Mouse (Mus musculus) cerebellum, adult 9-10 months (tissue): Measurements from ENCODE around the gene Tmem164.

Experiments
- DNase-seq: peaks from one replicate; pipeline ENCODE4 v3.0.0; 2022

Tmem164 gene

DNA sequence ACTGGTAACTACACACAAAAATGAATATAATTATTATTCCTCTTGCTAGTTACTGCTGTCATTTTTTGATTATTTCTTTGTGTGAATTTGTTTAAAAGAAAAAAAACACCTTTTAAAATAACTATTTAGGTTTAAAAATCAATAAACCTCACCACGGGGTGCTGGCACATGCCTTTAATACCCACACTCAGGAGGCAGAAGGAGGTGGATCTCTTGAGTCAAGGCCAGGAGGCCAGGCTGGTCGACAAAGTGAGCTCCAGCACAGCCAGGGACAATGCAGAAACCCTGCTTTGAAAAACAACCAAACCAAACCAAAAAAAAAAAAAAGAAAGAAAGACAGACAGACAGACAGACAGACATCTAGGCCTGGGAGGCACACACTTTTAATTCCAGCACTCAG, 12.1 kb downstream of the Tmem164 start:
- no peak for DNase-seq

GRCm38 (mm10) chrX:142694338-142694737, 13.1 kb downstream of the Tmem164 start:
- no peak for DNase-seq

DNA sequence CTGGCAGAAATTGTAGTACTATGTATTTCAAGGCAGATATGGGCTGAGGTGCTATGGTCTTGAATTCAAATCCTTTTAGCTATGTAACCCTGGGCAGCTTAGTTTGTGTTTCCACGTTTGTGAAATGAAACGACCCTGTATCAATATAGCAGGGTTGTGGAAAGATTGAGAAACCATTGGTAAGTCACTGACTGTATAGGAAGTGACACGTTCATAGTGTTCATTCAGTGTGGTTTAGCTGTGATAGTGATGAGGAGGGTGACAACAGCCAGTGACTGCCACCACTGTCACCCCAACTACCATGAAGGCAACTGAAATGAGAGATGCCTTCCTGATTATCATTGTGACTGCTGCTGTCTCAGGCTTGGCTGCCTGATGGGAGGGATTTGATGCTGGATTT, 13.7 kb downstream of the Tmem164 start:
- DNase-seq, result no peak

DNA sequence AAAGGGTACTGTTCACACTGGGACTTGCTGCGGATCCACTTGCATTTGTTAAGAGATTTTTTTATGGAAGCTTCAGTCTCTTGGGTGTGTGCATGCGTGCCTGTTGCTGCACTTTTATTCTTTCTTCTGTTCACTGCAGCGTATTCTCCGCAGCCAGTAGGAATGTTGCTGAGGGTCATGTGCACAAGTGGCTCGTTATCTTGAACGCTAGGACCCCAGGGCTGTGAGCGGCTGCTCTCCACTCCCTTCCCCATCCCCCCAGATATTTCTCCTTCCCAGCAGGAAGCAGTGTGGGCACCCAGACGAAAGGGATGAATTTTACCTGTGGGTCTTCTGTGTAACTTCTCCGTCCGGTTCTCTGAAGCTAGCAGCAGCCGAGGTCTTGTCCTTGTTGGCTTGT, 15.6 kb downstream of the Tmem164 start:
- DNase-seq, result no peak

GRCm38 (mm10) chrX:142697545-142698204, 16.5 kb downstream of the Tmem164 start:
- DNase-seq, result no peak

DNA sequence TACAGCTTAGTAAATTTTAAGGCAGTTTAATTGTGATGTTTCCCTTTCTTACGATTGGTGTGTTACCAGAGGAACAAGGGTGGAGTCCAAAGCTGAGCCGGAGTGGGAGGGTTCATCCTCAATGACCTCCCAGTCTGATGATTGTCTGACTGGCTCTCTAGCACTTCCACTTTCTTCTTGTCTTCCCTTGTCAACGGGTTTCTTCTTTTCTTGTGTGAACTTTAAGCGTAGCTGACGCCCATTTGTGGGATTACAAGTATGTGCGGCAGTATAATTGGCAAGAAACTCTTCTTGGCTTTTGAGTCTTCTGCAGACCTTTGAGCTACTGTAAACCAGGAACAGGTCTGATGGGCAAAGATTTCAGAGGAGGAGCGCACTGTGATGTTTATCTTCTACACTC, 17.0 kb downstream of the Tmem164 start:
- DNase-seq, result no peak

DNA sequence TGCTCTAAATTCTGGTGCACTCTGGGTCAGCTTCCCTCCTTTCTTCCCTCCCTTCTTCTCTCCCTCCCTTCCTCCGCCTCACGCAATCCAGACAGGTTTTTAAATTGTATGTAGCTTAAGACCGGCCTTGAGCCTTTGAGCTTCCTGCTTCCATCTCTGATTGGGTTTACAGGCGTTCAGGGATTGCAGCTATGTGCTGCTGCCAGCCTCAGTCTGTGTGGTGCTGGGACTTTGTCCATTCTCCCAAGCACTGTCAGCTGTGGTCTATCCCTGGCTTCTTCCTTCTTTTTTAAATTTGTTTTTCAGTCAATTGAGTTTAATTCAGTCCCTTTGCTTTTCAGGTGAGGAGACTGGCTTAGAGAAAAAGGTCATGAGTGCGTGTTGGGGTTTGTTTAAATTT, 20.9 kb downstream of the Tmem164 start:
- DNase-seq, result no peak

- no peak for DNase-seq
Observed at GRCm38 (mm10) chrX:142702566-142702965, 21.4 kb downstream of the Tmem164 start.

DNA sequence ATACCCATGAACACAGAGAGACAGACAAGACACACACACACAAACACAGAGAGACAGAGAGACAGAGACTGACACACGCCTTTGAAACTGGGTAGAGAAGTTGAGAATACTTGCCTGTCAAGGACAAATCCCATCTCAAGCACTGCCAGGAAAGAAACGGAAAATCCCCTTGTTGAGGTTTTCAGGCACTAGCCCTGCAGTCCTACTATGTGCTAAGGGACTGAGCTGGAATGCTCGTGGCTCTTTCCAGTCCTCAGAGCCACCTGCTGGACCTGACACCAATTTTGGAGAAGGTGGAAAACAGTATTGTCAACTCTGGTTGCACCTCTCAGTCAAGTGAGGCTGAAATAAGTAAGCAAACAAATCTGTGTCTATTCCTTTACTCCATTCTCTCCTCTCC, 22.7 kb downstream of the Tmem164 start:
- DNase-seq, result no peak

GRCm38 (mm10) chrX:142708257-142708656, 27.1 kb downstream of the Tmem164 start:
- DNase-seq, result no peak

DNA sequence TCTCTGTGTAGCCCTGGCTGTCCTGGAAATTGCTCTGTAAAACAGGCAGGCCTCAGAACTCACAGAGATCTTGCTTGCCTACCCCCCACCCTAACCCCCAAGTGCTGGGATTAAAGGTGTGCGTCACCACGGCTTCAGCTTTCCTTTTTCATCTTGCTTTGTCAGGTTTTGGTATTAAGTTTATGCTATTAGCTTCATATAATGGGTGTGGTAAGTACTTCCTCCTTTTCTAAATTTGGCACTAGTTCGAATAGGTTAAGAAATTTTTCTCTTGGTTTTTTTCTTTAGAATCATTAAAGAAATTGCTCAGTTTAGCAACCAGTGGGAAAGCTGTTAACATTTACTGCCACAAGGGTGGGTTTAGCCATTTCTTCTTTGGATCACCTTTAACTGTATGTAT, 34.8 kb downstream of the Tmem164 start:
- no peak for DNase-seq

DNA sequence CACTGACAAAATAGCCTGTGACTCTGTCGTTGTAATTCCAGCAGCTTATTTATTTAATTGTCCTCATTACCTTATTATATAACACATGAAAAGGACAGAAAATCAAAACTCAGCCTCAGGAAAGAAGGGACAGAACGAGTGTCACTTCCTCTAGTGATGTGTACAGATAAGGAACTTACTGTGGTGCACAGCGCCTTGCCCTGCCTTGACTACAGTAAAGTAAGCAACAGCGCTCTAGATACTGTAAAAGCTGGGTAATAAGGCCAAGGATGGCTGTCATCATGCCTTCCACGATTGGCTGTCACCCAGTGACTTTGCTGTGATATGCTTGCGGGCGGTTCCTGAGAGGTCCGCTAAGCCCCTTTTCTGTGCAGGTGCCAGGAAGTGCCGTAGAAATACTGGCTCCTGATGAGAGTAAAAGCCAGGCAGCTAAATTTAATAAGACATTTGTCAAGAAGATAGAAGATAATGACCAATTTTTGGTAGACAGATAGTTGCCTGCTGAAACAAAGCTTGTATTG, 36.8 kb downstream of the Tmem164 start:
- no peak for DNase-seq

DNA sequence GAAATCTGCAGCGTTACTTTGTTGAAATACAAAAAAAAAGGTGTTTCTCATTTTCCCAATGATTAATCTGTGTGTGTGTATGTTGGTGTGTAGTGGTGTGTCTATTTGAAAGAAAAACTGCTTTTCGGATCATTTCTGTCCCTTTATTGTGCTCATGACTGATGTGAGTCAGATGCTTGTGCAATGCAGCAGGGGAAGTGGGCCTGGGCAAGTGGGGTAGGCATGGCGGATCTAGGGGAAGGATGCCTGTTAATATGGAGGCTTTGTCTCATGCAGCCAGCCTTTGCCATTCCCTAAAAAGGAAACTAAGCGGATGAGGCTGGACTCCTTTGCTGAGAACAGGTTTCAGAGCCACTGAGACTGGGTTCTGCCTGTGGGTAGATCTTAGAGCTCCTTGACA, 37.6 kb downstream of the Tmem164 start:
- DNase-seq, result no peak

- no peak for DNase-seq
Observed at GRCm38 (mm10) chrX:142721897-142722296, 40.7 kb downstream of the Tmem164 start.

- DNase-seq, result no peak
Observed at GRCm38 (mm10) chrX:142724203-142724602, 43.0 kb downstream of the Tmem164 start.

GRCm38 (mm10) chrX:142725571-142725970, 44.4 kb downstream of the Tmem164 start:
- DNase-seq, result peak; percentile 33

- DNase-seq, result peak; percentile 78
Observed at GRCm38 (mm10) chrX:142726311-142726710, 45.1 kb downstream of the Tmem164 start.

DNA sequence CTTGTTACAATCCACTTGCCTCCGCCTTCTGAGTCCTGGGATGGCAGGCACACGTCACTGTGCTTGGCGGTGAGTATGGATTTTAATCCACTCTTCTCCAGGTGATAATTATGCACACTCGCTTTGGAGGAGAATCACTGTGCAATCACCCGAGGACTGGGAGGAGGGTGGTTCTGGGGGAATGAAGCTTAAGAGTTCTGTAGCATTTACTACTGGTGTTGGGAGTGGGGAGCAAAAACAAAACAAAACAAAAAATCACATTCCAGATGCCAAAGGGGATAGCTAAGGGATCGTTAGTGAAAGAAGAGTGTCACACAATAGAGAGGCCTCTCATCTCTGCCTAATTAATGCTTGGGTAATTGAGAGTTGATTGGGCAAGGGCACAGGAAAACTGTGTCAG, 46.6 kb downstream of the Tmem164 start:
- no peak for DNase-seq

DNA sequence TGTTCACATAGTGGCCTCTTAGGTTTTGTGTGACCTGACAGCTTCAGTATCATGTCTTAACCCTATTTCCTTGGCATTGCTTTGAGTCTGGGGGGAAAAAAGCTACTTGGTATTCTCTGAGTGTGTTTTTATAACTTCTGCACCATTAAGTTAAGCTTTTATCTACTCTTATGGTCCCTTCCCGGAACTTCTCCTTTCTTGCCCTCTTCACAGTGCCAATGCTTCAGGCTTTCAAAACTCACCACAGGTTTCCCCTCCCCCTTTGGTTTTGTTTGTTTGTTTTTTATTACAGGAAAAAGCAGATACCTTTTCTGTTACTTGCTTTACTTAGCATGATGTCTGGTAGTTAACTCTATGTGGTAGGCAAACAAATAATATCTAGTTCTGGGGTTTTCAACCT, 47.8 kb downstream of the Tmem164 start:
- DNase-seq, result no peak

DNA sequence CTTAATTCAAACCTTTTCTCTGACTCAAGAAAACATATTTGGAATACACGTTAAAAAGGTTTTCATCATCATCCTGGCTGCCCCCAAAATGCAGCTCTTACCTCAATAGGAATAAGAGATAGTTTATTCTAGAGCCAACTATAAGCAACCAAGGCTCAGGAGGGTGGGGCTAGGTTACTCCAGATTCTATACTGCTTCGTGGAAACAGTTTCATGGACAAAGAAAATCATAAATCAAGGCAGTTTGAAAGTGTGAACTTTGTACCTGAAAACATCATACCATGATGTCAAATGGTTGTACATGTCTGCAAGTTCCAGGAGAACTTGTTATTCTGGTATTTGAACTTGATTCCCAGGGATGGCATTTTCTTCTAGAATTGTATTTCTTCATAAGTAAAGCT, 48.3 kb downstream of the Tmem164 start:
- no peak for DNase-seq

GRCm38 (mm10) chrX:142737099-142737498, 55.9 kb downstream of the Tmem164 start:
- no peak for DNase-seq

GRCm38 (mm10) chrX:142737719-142738118, 56.5 kb downstream of the Tmem164 start:
- DNase-seq, result no peak

DNA sequence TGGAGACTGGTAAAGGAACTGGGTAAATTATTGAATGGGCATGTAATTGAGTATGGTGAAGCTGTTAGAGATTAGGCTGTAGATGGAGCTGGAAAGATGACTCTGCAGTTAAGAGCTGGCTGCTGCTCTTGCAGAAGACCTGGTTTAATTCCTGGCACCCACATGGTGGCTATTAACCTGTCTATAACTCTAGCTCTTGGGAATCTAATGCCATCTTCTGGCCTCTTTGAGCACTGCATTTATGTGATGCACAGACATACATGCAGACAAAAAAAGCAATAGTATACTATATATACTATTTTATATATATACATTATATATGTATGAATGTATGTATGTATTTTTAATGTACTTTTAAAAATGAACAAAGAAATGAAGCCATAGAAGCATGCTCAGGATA, 66.2 kb downstream of the Tmem164 start:
- no peak for DNase-seq

DNA sequence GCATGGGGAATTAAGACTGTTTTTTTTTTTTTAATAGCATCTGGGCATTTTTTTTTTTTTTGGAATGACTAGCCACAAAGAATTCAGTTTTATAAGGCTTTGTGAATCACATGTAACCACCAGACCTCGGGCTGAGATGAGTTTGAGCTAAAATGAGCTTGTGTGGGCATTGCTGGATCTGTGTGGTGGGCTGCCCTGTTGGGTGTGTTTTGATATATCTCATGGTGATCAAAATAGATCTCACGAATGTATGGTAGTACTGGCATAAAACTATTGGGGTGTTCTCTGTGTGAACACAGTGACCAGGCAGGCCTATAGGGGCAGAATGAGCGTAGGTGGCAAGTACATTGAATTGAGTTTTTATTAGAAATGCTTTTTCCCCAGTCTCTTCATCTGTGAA, 67.4 kb downstream of the Tmem164 start:
- DNase-seq, result no peak

GRCm38 (mm10) chrX:142750775-142751174, 69.6 kb downstream of the Tmem164 start:
- DNase-seq, result no peak
